Mouse (Mus musculus) adrenal gland, postnatal 14 days (tissue): ENCODE data around the gene Ltf. TPM values are rescaled to one million over a fixed set of nuclear protein-coding genes. Genes with fewer than 3 reads are reported as not detected.
A peak's percentile ranks its signal among the peaks of the same experiment; 100 is the strongest.

Experiments
- DNase-seq: peaks from one replicate; pipeline ENCODE4 v3.0.0; 2021; ENCODE audit warnings: mixed read lengths
- long read RNA-seq, 2 experiments: library from polyadenylated mRNA; stranded (forward); transcript quantifications; one replicate each; pipeline ENCODE4 v2.0.0; 2021
- total RNA-seq: library from RNA; stranded (reverse); gene quantifications from 2 replicates; pipeline ENCODE4 v1.2.3, GENCODE M21; 2021

Ltf gene
- 2.6 and 7.3 TPM in 2 replicates for total RNA-seq
- long read RNA-seq, experiment 1, partial matches to known transcripts = 0 of 4 reads
- long read RNA-seq, experiment 1, other reads (novel, unspliced or antisense) = 0 of 4 reads
- long read RNA-seq, experiment 2, transcript Ltf-201 (17 exons, 2,743 nt) = major isoform, 5 of 7 reads
- long read RNA-seq, experiment 2, partial matches to known transcripts = 2 of 7 reads
- long read RNA-seq, experiment 2, other reads (novel, unspliced or antisense) = 0 of 7 reads

- DNase-seq = no peak
Observed at GRCm38 (mm10) chr9:111019022-111019421, at the start of gene Ltf. TSS of gene Ltf (plus strand) at chr9:111019271.

GRCm38 (mm10) chr9:110979411-110979810, 39.7 kb upstream of the Ltf start:
- no peak for DNase-seq

- no peak for DNase-seq
Observed at GRCm38 (mm10) chr9:110982351-110982750, 36.7 kb upstream of the Ltf start.

- DNase-seq = no peak
Observed at GRCm38 (mm10) chr9:110984096-110984495, 35.0 kb upstream of the Ltf start.

GRCm38 (mm10) chr9:110985541-110985940, 33.5 kb upstream of the Ltf start:
- DNase-seq = no peak

GRCm38 (mm10) chr9:110985951-110986350, 33.1 kb upstream of the Ltf start:
- no peak for DNase-seq

GRCm38 (mm10) chr9:110987331-110987730, 31.7 kb upstream of the Ltf start:
- DNase-seq = no peak

- no peak for DNase-seq
Observed at GRCm38 (mm10) chr9:110988078-110988477, 31.0 kb upstream of the Ltf start.

GRCm38 (mm10) chr9:110989141-110989540, 29.9 kb upstream of the Ltf start:
- DNase-seq = no peak

- DNase-seq = no peak
Observed at GRCm38 (mm10) chr9:110989543-110989942, 29.5 kb upstream of the Ltf start.

GRCm38 (mm10) chr9:110990204-110990603, 28.9 kb upstream of the Ltf start, which contains the start of gene Rtp3:
TSS of gene Rtp3 (minus strand) at chr9:110990583.
- no peak for DNase-seq

- DNase-seq = peak; percentile 36
Observed at GRCm38 (mm10) chr9:110993281-110993709, 25.8 kb upstream of the Ltf start.

- peak; percentile 84 for DNase-seq
Observed at GRCm38 (mm10) chr9:110994716-110995172, 24.3 kb upstream of the Ltf start.

GRCm38 (mm10) chr9:110997245-110997644, 21.8 kb upstream of the Ltf start:
- peak; percentile 89 for DNase-seq

GRCm38 (mm10) chr9:110999056-110999455, 20.0 kb upstream of the Ltf start:
- DNase-seq = no peak

- DNase-seq = peak; percentile 59
Observed at GRCm38 (mm10) chr9:110999856-111000255, 19.2 kb upstream of the Ltf start.

GRCm38 (mm10) chr9:111001621-111002020, 17.4 kb upstream of the Ltf start:
- DNase-seq = peak; percentile 24

- no peak for DNase-seq
Observed at GRCm38 (mm10) chr9:111003279-111003678, 15.8 kb upstream of the Ltf start.

- DNase-seq = no peak
Observed at GRCm38 (mm10) chr9:111006544-111006943, 12.5 kb upstream of the Ltf start.

- DNase-seq = no peak
Observed at GRCm38 (mm10) chr9:111009763-111010162, 9.3 kb upstream of the Ltf start.

- peak; percentile 39 for DNase-seq
Observed at GRCm38 (mm10) chr9:111011550-111011949, 7.5 kb upstream of the Ltf start.

- peak; percentile 36 for DNase-seq
Observed at GRCm38 (mm10) chr9:111012041-111012440, 7.0 kb upstream of the Ltf start.

GRCm38 (mm10) chr9:111015658-111016057, 3.4 kb upstream of the Ltf start:
- DNase-seq = no peak

- DNase-seq = no peak
Observed at GRCm38 (mm10) chr9:111026791-111027190, 7.7 kb downstream of the Ltf start.
